Mouse (Mus musculus) liver, embryonic 14.5 days (tissue): ENCODE data around the gene Gpr19. TPM values are rescaled to one million over a fixed set of nuclear protein-coding genes. Genes with fewer than 3 reads are reported as not detected.

Experiments
- ATAC-seq: fragments of 200-750 bp; cut with Nextera tagmentation; 2 replicates; pipeline ENCODE4 v1.8.0; 2017; ENCODE audit warnings: moderate number of reproducible peaks, mild to moderate bottlenecking, moderate library complexity; ENCODE audit not compliant: insufficient read depth
- DNase-seq, 3 experiments: peaks; one replicate each; pipeline ENCODE4 v3.0.0-alpha.2; 2012 to 2013; ENCODE audit warnings: low read depth in 3 of 3, low spot score in 3 of 3
- H3K27ac ChIP-seq: fragments of 300-500 bp; sonication (generic); 2 replicates; pipeline ENCODE4 v1.5.1; 2014; ENCODE audit warnings: moderate library complexity, mild to moderate bottlenecking, control low read depth, inconsistent platforms
- H3K27me3 ChIP-seq: fragments of 300-500 bp; sonication (generic); 2 replicates; pipeline ENCODE4 v1.6.1; 2014; ENCODE audit warnings: mild to moderate bottlenecking, low read length, moderate library complexity; ENCODE audit not compliant: control insufficient read depth, insufficient read depth
- H3K36me3 ChIP-seq: fragments of 300-500 bp; sonication (generic); replicated peaks from 2 replicates; pipeline ENCODE4 v1.6.1; 2014; ENCODE audit warnings: low read depth; ENCODE audit not compliant: control insufficient read depth, insufficient read depth
- H3K4me1 ChIP-seq, 2 experiments: fragments of 200-500 bp in 1 of 2; fragments of 300-500 bp in 1 of 2; sonication (generic) in 1 of 2; replicated peaks; 2 replicates each; pipeline ENCODE4 v1.6.1; 2012 to 2014; ENCODE audit warnings: antibody characterized with exemption in 1 of 2, inconsistent platforms in 1 of 2, low read length in 1 of 2; ENCODE audit not compliant: control insufficient read depth in 2 of 2, insufficient read depth in 2 of 2
- H3K4me2 ChIP-seq: fragments of 300-500 bp; sonication (generic); 2 replicates; pipeline ENCODE4 v1.6.1; 2014; ENCODE audit warnings: low read depth, mild to moderate bottlenecking, control low read depth, moderate library complexity
- H3K4me3 ChIP-seq, 2 experiments: fragments of 200-500 bp in 1 of 2; fragments of 300-500 bp in 1 of 2; sonication (generic) in 1 of 2; 2 replicates each; pipeline ENCODE4 v1.5.1; 2012 to 2014; ENCODE audit warnings: low read depth in 2 of 2, low read length in 2 of 2, mild to moderate bottlenecking in 2 of 2, control low read depth in 1 of 2, inconsistent platforms in 1 of 2, moderate library complexity in 1 of 2; ENCODE audit not compliant: insufficient read depth in 1 of 2
- H3K9ac ChIP-seq: fragments of 300-500 bp; sonication (generic); replicated peaks from 2 replicates; pipeline ENCODE4 v1.6.1; 2014; ENCODE audit warnings: mild to moderate bottlenecking, control low read depth, moderate library complexity
- H3K9me3 ChIP-seq: fragments of 300-500 bp; sonication (generic); 2 replicates; pipeline ENCODE4 v1.6.1; 2016; ENCODE audit warnings: low read length, mixed read lengths; ENCODE audit not compliant: control insufficient read depth
- CTCF ChIP-seq: IDR thresholded peaks from 2 replicates; pipeline ENCODE4 v1.5.1; 2016; ENCODE audit warnings: antibody characterized with exemption, low read depth, control low read depth
- EP300 ChIP-seq: IDR thresholded peaks from 2 replicates; pipeline ENCODE4 v1.6.1; 2016; ENCODE audit warnings: antibody characterized with exemption, low read depth
- WGBS: fragments of 180-500 bp; shearing (Covaris S2); extraction: QIAGEN DNeasy Blood & Tissue Kit; methylation state at CpG from one replicate; pipeline ENCODE4 v1.1.7; 2014; ENCODE audit not compliant: insufficient replicate concordance; 5-methylcytosine and 5-hydroxymethylcytosine counted together
- polyA plus RNA-seq, 2 experiments: library from polyadenylated mRNA; depleted of rRNA in 1 of 2; stranded (reverse) in 1 of 2; unstranded in 1 of 2; fragments of >200 nt; fragmentation: Nextera tagmentation in 1 of 2; extraction: Ambion mirVana in 1 of 2; gene quantifications; 2 replicates each; pipeline versions ENCODE4 v1.2.1 to v1.2.3; 2012 to 2014

The Gpr19 gene
- polyA plus RNA-seq, 2 experiments: 4.4 TPM

GRCm38 (mm10) chr6:134859021-134859420 is 39.4 kb downstream of the Gpr19 start:
- WGBS: 72% methylated on average over 6 of the region's 6 CpGs
- Histone ChIP-seq H3K4me1 (peaks cover 0 to 3% of the 10 kb centered on the region in 2 experiments; a peak in 2 of 4 replicates), H3K9me3 (no peaks in the 10 kb centered on the region), H3K27me3 (no peaks in the 10 kb centered on the region), H3K4me3 (no peak overlapping the region), H3K27ac (no peak overlapping the region), H3K36me3 (no peaks in the 10 kb centered on the region), H3K4me2 (no peak overlapping the region), H3K9ac (no peak overlapping the region)
- no peak for DNase-seq
- ATAC-seq: no peak
- TF ChIP-seq EP300 (no peak), CTCF (no peak)

GRCm38 (mm10) chr6:134855926-134856325 is 42.5 kb downstream of the Gpr19 start:
- Histone ChIP-seq H3K9me3 (no peaks in the 10 kb centered on the region), H3K9ac (no peak overlapping the region), H3K27me3 (no peaks in the 10 kb centered on the region), H3K36me3 (no peaks in the 10 kb centered on the region; the same call in 1 of the 2 replicates), H3K4me3 (no peak overlapping the region), H3K4me1 (no peaks in the 10 kb centered on the region; a peak in 1 of 4 replicates), H3K4me2 (no peak overlapping the region), H3K27ac (no peak overlapping the region)
- 86% methylated on average over 16 of the region's 16 CpGs for whole genome bisulfite sequencing
- ATAC-seq: no peak
- no peak for DNase-seq
- no peak for TF ChIP-seq CTCF
- no peak for TF ChIP-seq EP300

GRCm38 (mm10) chr6:134854782-134855181 is 43.6 kb downstream of the Gpr19 start:
- Histone ChIP-seq H3K36me3 (no peaks in the 10 kb centered on the region; the same call in 1 of the 2 replicates), H3K4me1 (no peaks in the 10 kb centered on the region; a peak in 1 of 4 replicates), H3K27ac (no peak overlapping the region), H3K27me3 (no peaks in the 10 kb centered on the region), H3K4me2 (no peak overlapping the region), H3K9ac (no peak overlapping the region), H3K4me3 (no peak overlapping the region), H3K9me3 (no peaks in the 10 kb centered on the region)
- TF ChIP-seq CTCF (no peak), EP300 (no peak)
- DNase-seq: no peak
- 77% methylated on average over 5 of the region's 5 CpGs for WGBS
- ATAC-seq: no peak

GRCm38 (mm10) chr6:134849985-134850384 is 48.4 kb downstream of the Gpr19 start:
- TF ChIP-seq EP300 (no peak), CTCF (no peak)
- ATAC-seq (peak; percentile 24; the same call in 1 of the 2 replicates), DNase-seq (no peak)
- no peaks in the 10 kb centered on the region for H3K27me3 ChIP-seq
- H3K9me3 ChIP-seq: no peaks in the 10 kb centered on the region
- H3K4me2 ChIP-seq: no peak overlapping the region
- peaks cover 0 to 2% of the 10 kb centered on the region in 2 experiments; a peak in 1 of 4 replicates for H3K4me1 ChIP-seq
- H3K9ac ChIP-seq: no peak overlapping the region
- no peak overlapping the region for H3K27ac ChIP-seq
- peaks cover 4% of the 10 kb centered on the region; the same call in 1 of the 2 replicates for H3K36me3 ChIP-seq
- 56% methylated on average over 3 of the region's 3 CpGs for whole genome bisulfite sequencing
- H3K4me3 ChIP-seq: no peak overlapping the region

- H3K4me3 ChIP-seq: no peak overlapping the region
- no peak overlapping the region; the same call in 1 of the 2 replicates for H3K27ac ChIP-seq
- H3K36me3 ChIP-seq: peaks cover 4% of the 10 kb centered on the region; the same call in 1 of the 2 replicates
- no peaks in the 10 kb centered on the region for H3K9me3 ChIP-seq
- H3K4me1 ChIP-seq: peaks cover 0 to 2% of the 10 kb centered on the region in 2 experiments; a peak in 1 of 4 replicates
- DNase-seq (no peak), ATAC-seq (no peak)
- H3K4me2 ChIP-seq: no peak overlapping the region
- H3K9ac ChIP-seq: no peak overlapping the region
- TF ChIP-seq EP300 (no peak), CTCF (no peak)
- no peaks in the 10 kb centered on the region for H3K27me3 ChIP-seq
- WGBS: 75% methylated on average over 2 of the region's 2 CpGs
These were observed 48.9 kb downstream of the Gpr19 start for GRCm38 (mm10) chr6:134849461-134849860.
